Mouse (Mus musculus) stomach, embryonic 16.5 days (tissue): ENCODE measurements around the gene Rsph6a. TPM values are rescaled to one million over a fixed set of nuclear protein-coding genes. Genes with fewer than 3 reads are reported as not detected.

ENCODE experiments used
- ATAC-seq: fragments of 200-750 bp; cut with Nextera tagmentation; 2 replicates; pipeline ENCODE4 v1.8.0; 2017; ENCODE audit warnings: moderate number of reproducible peaks, moderate TSS enrichment; ENCODE audit not compliant: insufficient read depth, low FRiP score
- H3K27ac ChIP-seq: fragments of 300-500 bp; sonication (generic); 2 replicates; pipeline ENCODE4 v1.5.1; 2014; ENCODE audit warnings: low read length
- H3K27me3 ChIP-seq: fragments of 300-500 bp; sonication (generic); 2 replicates; pipeline ENCODE4 v1.6.1; 2014; ENCODE audit warnings: low read length, control low read depth, mixed read lengths; ENCODE audit not compliant: control insufficient read depth, insufficient read depth
- H3K36me3 ChIP-seq: fragments of 300-500 bp; sonication (generic); 2 replicates; pipeline ENCODE4 v1.6.1; 2014; ENCODE audit warnings: low read length; ENCODE audit not compliant: control insufficient read depth, insufficient read depth
- H3K4me1 ChIP-seq: fragments of 300-500 bp; sonication (generic); 2 replicates; pipeline ENCODE4 v1.6.1; 2014; ENCODE audit warnings: low read length, control low read depth, mixed read lengths; ENCODE audit not compliant: control insufficient read depth, insufficient read depth
- H3K4me2 ChIP-seq: fragments of 300-500 bp; sonication (generic); 2 replicates; pipeline ENCODE4 v1.6.1; 2014; ENCODE audit warnings: low read depth, low read length, mixed read lengths
- H3K4me3 ChIP-seq: fragments of 300-500 bp; sonication (generic); replicated peaks from 2 replicates; pipeline ENCODE4 v1.5.1; 2014; ENCODE audit warnings: mild to moderate bottlenecking, low read length
- H3K9ac ChIP-seq: fragments of 300-500 bp; sonication (generic); 2 replicates; pipeline ENCODE4 v1.6.1; 2014; ENCODE audit warnings: low read length
- H3K9me3 ChIP-seq: fragments of 300-500 bp; sonication (generic); replicated peaks from 2 replicates; pipeline ENCODE4 v1.6.1; 2016; ENCODE audit warnings: low read length, control low read depth; ENCODE audit not compliant: control insufficient read depth
- WGBS: fragments of 180-500 bp; shearing (Covaris S2); extraction: QIAGEN DNeasy Blood & Tissue Kit; methylation state at CpG from one replicate; pipeline ENCODE4 v1.1.7; 2014; 5-methylcytosine and 5-hydroxymethylcytosine counted together
- polyA plus RNA-seq: library from polyadenylated mRNA; unstranded; fragments of >200 nt; fragmentation: Nextera tagmentation; extraction: Ambion mirVana; gene quantifications from 2 replicates; pipeline ENCODE4 v1.2.1, GENCODE M21; 2015

The Rsph6a gene
- polyA plus RNA-seq, 1 experiment from 2014 or later, result not detected

- ATAC-seq, result no peak
- 87% methylated on average over 19 of the region's 19 CpGs for WGBS
- Histone ChIP-seq H3K4me2 (no peak overlapping the region), H3K36me3 (peaks cover 11% of the 10 kb centered on the region; the same call in 1 of the 2 replicates), H3K27ac (no peak overlapping the region), H3K4me1 (peaks cover 54% of the 10 kb centered on the region), H3K27me3 (no peaks in the 10 kb centered on the region), H3K9me3 (no peaks in the 10 kb centered on the region), H3K9ac (no peak overlapping the region), H3K4me3 (no peak overlapping the region)
Measured at GRCm38 (mm10) chr7:19080451-19080950, 26.0 kb downstream of the Rsph6a start.

GRCm38 (mm10) chr7:19082171-19082570, 27.7 kb downstream of the Rsph6a start:
- 79% methylated on average over 4 of the region's 4 CpGs for WGBS
- Histone ChIP-seq H3K9ac (no peak overlapping the region), H3K4me2 (no peak overlapping the region), H3K27ac (peak overlapping the region; percentile 45), H3K27me3 (no peaks in the 10 kb centered on the region), H3K4me3 (no peak overlapping the region), H3K9me3 (no peaks in the 10 kb centered on the region), H3K36me3 (peaks cover 15% of the 10 kb centered on the region; the same call in 1 of the 2 replicates), H3K4me1 (peaks cover 61% of the 10 kb centered on the region)
- no peak for ATAC-seq

GRCm38 (mm10) chr7:19083096-19083495, 28.6 kb downstream of the Rsph6a start:
- Histone ChIP-seq H3K4me3 (peak overlapping the region; percentile 52; the same call in 1 of the 2 replicates), H3K36me3 (peaks cover 16% of the 10 kb centered on the region; the same call in 1 of the 2 replicates), H3K9ac (peak overlapping the region; percentile 24; the same call in 1 of the 2 replicates), H3K4me2 (peak overlapping the region; percentile 60), H3K27me3 (no peaks in the 10 kb centered on the region), H3K4me1 (peaks cover 53% of the 10 kb centered on the region), H3K9me3 (no peaks in the 10 kb centered on the region), H3K27ac (peak overlapping the region; percentile 45)
- ATAC-seq, result peak; percentile 6; the same call in 1 of the 2 replicates
- 31% methylated on average over 6 of the region's 6 CpGs for WGBS

- H3K9me3 ChIP-seq, result no peaks in the 10 kb centered on the region
- H3K27me3 ChIP-seq, result no peaks in the 10 kb centered on the region
- H3K4me1 ChIP-seq, result peaks cover 53% of the 10 kb centered on the region
- WGBS, result 25% methylated on average over 10 of the region's 10 CpGs
- peak within 1 kb of the TSS; percentile 60 for H3K4me2 ChIP-seq
- H3K27ac ChIP-seq, result peak within 1 kb of the TSS; percentile 80
- H3K36me3 ChIP-seq, result peaks cover 23% of the 10 kb centered on the region
- ATAC-seq, result peak; percentile 60; the same call in 1 of the 2 replicates
- H3K9ac ChIP-seq, result peak within 1 kb of the TSS; percentile 74
- peak within 1 kb of the TSS; percentile 52 for H3K4me3 ChIP-seq
Measured at GRCm38 (mm10) chr7:19083701-19084100, 29.2 kb downstream of the Rsph6a start, which contains the start of gene Dmpk. Dmpk (plus strand) TSS chr7:19083849.

- WGBS, result 45% methylated on average over 6 of the region's 6 CpGs
- Histone ChIP-seq H3K27me3 (no peaks in the 10 kb centered on the region), H3K4me2 (peak overlapping the region; percentile 60), H3K4me3 (peak overlapping the region; percentile 52), H3K9me3 (no peaks in the 10 kb centered on the region), H3K9ac (peak overlapping the region; percentile 74), H3K4me1 (peaks cover 53% of the 10 kb centered on the region), H3K36me3 (peaks cover 28% of the 10 kb centered on the region), H3K27ac (peak overlapping the region; percentile 80)
- ATAC-seq, result peak; percentile 2; the same call in 1 of the 2 replicates
Measured at GRCm38 (mm10) chr7:19084277-19084771, 29.8 kb downstream of the Rsph6a start.

- WGBS, result 21% methylated on average over 9 of the region's 9 CpGs
- ATAC-seq, result no peak
- H3K9ac ChIP-seq, result peak overlapping the region; percentile 74
- H3K36me3 ChIP-seq, result peaks cover 28% of the 10 kb centered on the region
- peaks cover 53% of the 10 kb centered on the region for H3K4me1 ChIP-seq
- no peaks in the 10 kb centered on the region for H3K27me3 ChIP-seq
- H3K9me3 ChIP-seq, result no peaks in the 10 kb centered on the region
- peak overlapping the region; percentile 80 for H3K27ac ChIP-seq
- H3K4me2 ChIP-seq, result peak overlapping the region; percentile 60
- H3K4me3 ChIP-seq, result peak overlapping the region; percentile 52
Measured at GRCm38 (mm10) chr7:19084921-19085473, 30.5 kb downstream of the Rsph6a start.

- H3K4me1 ChIP-seq, result peaks cover 53% of the 10 kb centered on the region
- ATAC-seq, result no peak
- H3K9ac ChIP-seq, result peak overlapping the region; percentile 74
- peak overlapping the region; percentile 80 for H3K27ac ChIP-seq
- H3K36me3 ChIP-seq, result peaks cover 23% of the 10 kb centered on the region; the same call in 1 of the 2 replicates
- WGBS, result 15% methylated on average over 6 of the region's 6 CpGs
- H3K27me3 ChIP-seq, result no peaks in the 10 kb centered on the region
- peak overlapping the region; percentile 52 for H3K4me3 ChIP-seq
- H3K9me3 ChIP-seq, result no peaks in the 10 kb centered on the region
- H3K4me2 ChIP-seq, result peak overlapping the region; percentile 60
Measured at GRCm38 (mm10) chr7:19085495-19085894, 31.0 kb downstream of the Rsph6a start.

- Histone ChIP-seq H3K27me3 (no peaks in the 10 kb centered on the region), H3K9me3 (no peaks in the 10 kb centered on the region), H3K9ac (peak overlapping the region; percentile 74), H3K27ac (peak overlapping the region; percentile 80), H3K4me3 (peak overlapping the region; percentile 52), H3K4me2 (peak overlapping the region; percentile 60), H3K4me1 (peaks cover 53% of the 10 kb centered on the region), H3K36me3 (peaks cover 17% of the 10 kb centered on the region; the same call in 1 of the 2 replicates)
- ATAC-seq, result peak; percentile 42; the same call in 1 of the 2 replicates
- WGBS, result 7% methylated on average over 14 of the region's 14 CpGs
Measured at GRCm38 (mm10) chr7:19086042-19086441, 31.6 kb downstream of the Rsph6a start.

- no peak for ATAC-seq
- 65% methylated on average over 18 of the region's 18 CpGs for WGBS
- H3K4me2 ChIP-seq, result peak overlapping the region; percentile 60; the same call in 1 of the 2 replicates
Measured at GRCm38 (mm10) chr7:19086760-19087159, 32.3 kb downstream of the Rsph6a start.

More at GRCm38 (mm10) chr7:19086760-19087159, 32.3 kb downstream of the Rsph6a start:
- H3K36me3 ChIP-seq, result peaks cover 17% of the 10 kb centered on the region; the same call in 1 of the 2 replicates
- H3K9ac ChIP-seq, result no peak overlapping the region; the same call in 1 of the 2 replicates
- H3K9me3 ChIP-seq, result no peaks in the 10 kb centered on the region
- H3K27me3 ChIP-seq, result no peaks in the 10 kb centered on the region
- H3K4me1 ChIP-seq, result peaks cover 52% of the 10 kb centered on the region
- H3K4me3 ChIP-seq, result no peak overlapping the region
- H3K27ac ChIP-seq, result no peak overlapping the region
